Mouse (Mus musculus) cerebellum, adult 2 months (tissue): Measurements from ENCODE around the gene Med27. TPM values are rescaled to one million over a fixed set of nuclear protein-coding genes. Genes with fewer than 3 reads are reported as not detected.

Source experiments
- DNase-seq, 2 experiments: peaks; one replicate each; pipeline ENCODE4 v3.0.0; 2021
- H3K27ac ChIP-seq: fragments of 200-500 bp; 2 replicates; pipeline ENCODE4 v1.5.1; 2012; ENCODE audit warnings: low read length, control low read depth, inconsistent platforms; ENCODE audit not compliant: insufficient read depth
- H3K27me3 ChIP-seq: fragments of 200-500 bp; 2 replicates; pipeline ENCODE4 v1.6.1; 2012; ENCODE audit warnings: inconsistent platforms, mild to moderate bottlenecking, low read length, moderate library complexity; ENCODE audit not compliant: control insufficient read depth, insufficient read depth
- H3K4me1 ChIP-seq: fragments of 200-500 bp; 2 replicates; pipeline ENCODE4 v1.6.1; 2011; ENCODE audit warnings: low read length; ENCODE audit not compliant: control insufficient read depth, insufficient read depth
- H3K4me3 ChIP-seq: fragments of 200-500 bp; replicated peaks from 2 replicates; pipeline ENCODE3; 2011; ENCODE audit warnings: mild to moderate bottlenecking, low read depth, low read length, control low read depth; ENCODE audit not compliant: insufficient read depth
- CTCF ChIP-seq: fragments of 200-500 bp; IDR thresholded peaks from 2 replicates; pipeline ENCODE4 v1.5.1; 2011; ENCODE audit warnings: low read depth, mild to moderate bottlenecking, control low read depth, low read length, moderate library complexity, borderline replicate concordance; ENCODE audit not compliant: insufficient read depth
- POLR2A ChIP-seq: fragments of 200-500 bp; IDR thresholded peaks from 2 replicates; pipeline ENCODE4 v1.6.1; 2011; ENCODE audit warnings: low read length, control low read depth, borderline replicate concordance; ENCODE audit not compliant: insufficient read depth
- WGBS: fragments of 180-500 bp; shearing (Covaris S2); methylation state at CpG from one replicate; pipeline ENCODE4 v1.1.7; 2018; 5-methylcytosine and 5-hydroxymethylcytosine counted together
- polyA plus RNA-seq: library from polyadenylated mRNA; depleted of rRNA; stranded (reverse); fragments of >200 nt; gene quantifications from 2 replicates; pipeline ENCODE4 v1.2.3, GENCODE M21; 2012

Gene Med27
- polyA plus RNA-seq, 1 experiment: 45.3 TPM

- 68% methylated on average over 4 of the region's 4 CpGs for WGBS
- no peak for TF ChIP-seq POLR2A
- TF ChIP-seq CTCF: peak; percentile 36; the same call in 1 of the 2 replicates
- Histone ChIP-seq H3K27me3 (no peaks in the 10 kb centered on the region), H3K27ac (no peak overlapping the region), H3K4me3 (no peak overlapping the region), H3K4me1 (no peaks in the 10 kb centered on the region)
- DNase-seq: no peak
Observed at GRCm38 (mm10) chr2:29553945-29554634, 207.5 kb downstream of the Med27 start.

GRCm38 (mm10) chr2:29558561-29558960 is 211.9 kb downstream of the Med27 start:
- peaks cover 10% of the 10 kb centered on the region for H3K4me1 ChIP-seq
- TF ChIP-seq CTCF (no peak), POLR2A (no peak)
- no peak overlapping the region for H3K27ac ChIP-seq
- no peak for DNase-seq
- H3K27me3 ChIP-seq: no peaks in the 10 kb centered on the region
- WGBS: 84% methylated on average over 6 of the region's 6 CpGs
- no peak overlapping the region for H3K4me3 ChIP-seq

DNA sequence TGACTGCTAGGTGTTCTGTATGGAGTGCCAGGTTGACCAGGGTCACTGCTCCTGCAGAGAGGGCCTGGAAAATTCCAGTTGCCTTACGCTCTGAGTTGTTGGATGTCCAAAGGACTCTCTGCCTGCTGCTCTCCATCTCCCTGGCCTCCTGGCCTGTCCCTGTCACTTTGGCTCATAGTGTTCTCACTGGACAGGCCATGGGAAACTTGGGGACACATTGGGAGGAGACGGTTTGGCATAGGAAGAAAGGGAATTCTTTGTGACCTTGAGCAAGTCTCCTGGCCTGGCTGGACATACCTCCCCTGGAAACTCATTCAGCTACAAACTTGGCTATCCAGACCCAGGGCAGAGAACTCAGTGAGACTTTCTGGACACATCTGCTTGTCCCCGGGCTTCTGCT is 213.3 kb downstream of the Med27 start:
- no peak for DNase-seq
- 85% methylated on average over 3 of the region's 3 CpGs for WGBS
- no peak overlapping the region for H3K4me3 ChIP-seq

GRCm38 (mm10) chr2:29561468-29561867 is 214.8 kb downstream of the Med27 start:
- peak; percentile 81 to 83 for DNase-seq
- Histone ChIP-seq H3K4me3 (no peak overlapping the region), H3K27ac (no peak overlapping the region), H3K4me1 (peaks cover 22% of the 10 kb centered on the region), H3K27me3 (no peaks in the 10 kb centered on the region)
- TF ChIP-seq CTCF (no peak), POLR2A (no peak)
- 5% methylated on average over 4 of the region's 4 CpGs for WGBS

More for the DNA sequence above, 213.3 kb downstream of the Med27 start:
- Histone ChIP-seq H3K27me3 (no peaks in the 10 kb centered on the region), H3K4me1 (peaks cover 22% of the 10 kb centered on the region), H3K27ac (no peak overlapping the region)
- TF ChIP-seq POLR2A (no peak), CTCF (no peak)

DNA sequence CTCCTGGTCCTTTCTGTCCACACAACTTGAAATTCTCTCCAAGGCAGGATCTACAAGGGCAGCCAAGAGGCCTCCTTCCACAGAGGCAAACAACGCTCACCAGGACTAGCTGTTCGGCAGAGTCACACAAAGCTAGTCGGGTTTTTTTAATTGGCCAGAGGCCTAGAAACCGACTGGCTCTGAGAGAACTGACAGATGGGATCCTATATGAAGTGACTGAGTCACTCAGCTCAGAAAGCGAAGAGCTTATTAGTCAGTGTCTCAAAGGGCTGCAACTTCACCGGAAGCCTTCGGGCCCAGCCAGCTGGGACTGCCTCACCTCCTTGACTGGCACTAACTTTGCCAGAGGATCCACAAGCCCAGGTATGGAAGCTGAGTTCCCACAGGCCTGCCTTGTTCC is 217.4 kb downstream of the Med27 start:
- Histone ChIP-seq H3K4me3 (no peak overlapping the region), H3K27ac (no peak overlapping the region), H3K27me3 (no peaks in the 10 kb centered on the region), H3K4me1 (peaks cover 22% of the 10 kb centered on the region)
- DNase-seq: peak; percentile 78 to 94
- WGBS: 6% methylated on average over 7 of the region's 7 CpGs
- TF ChIP-seq CTCF: no peak
- no peak for TF ChIP-seq POLR2A

- 72% methylated on average over 17 of the region's 17 CpGs for WGBS
Observed at GRCm38 (mm10) chr2:29565570-29566433, 219.2 kb downstream of the Med27 start.

GRCm38 (mm10) chr2:29571921-29572700 is 225.5 kb downstream of the Med27 start:
- no peak for DNase-seq
- WGBS: 83% methylated on average over 9 of the region's 9 CpGs
- H3K27ac ChIP-seq: no peak overlapping the region

More at GRCm38 (mm10) chr2:29565570-29566433, 219.2 kb downstream of the Med27 start:
- Histone ChIP-seq H3K4me3 (no peak overlapping the region), H3K4me1 (peaks cover 22% of the 10 kb centered on the region), H3K27ac (no peak overlapping the region), H3K27me3 (no peaks in the 10 kb centered on the region)
- no peak for TF ChIP-seq CTCF
- TF ChIP-seq POLR2A: no peak
- no peak for DNase-seq

More at GRCm38 (mm10) chr2:29571921-29572700, 225.5 kb downstream of the Med27 start:
- Histone ChIP-seq H3K4me3 (no peak overlapping the region), H3K4me1 (peaks cover 6% of the 10 kb centered on the region; the same call in 1 of the 2 replicates), H3K27me3 (no peaks in the 10 kb centered on the region)
- no peak for TF ChIP-seq CTCF
- no peak for TF ChIP-seq POLR2A
